Mouse (Mus musculus) liver, adult 2 months (tissue): ENCODE measurements around the gene Fuca1. TPM values are rescaled to one million over a fixed set of nuclear protein-coding genes. Genes with fewer than 3 reads are reported as not detected.
A peak's percentile ranks its signal among the peaks of the same experiment; 100 is the strongest.

Experiments used
- DNase-seq: peaks from one replicate; pipeline ENCODE4 v3.0.0-alpha.2; 2011; ENCODE audit warnings: low read depth, low spot score; ENCODE audit errors: extremely low read depth
- H3K27ac ChIP-seq: fragments of 200-500 bp; replicated peaks from 2 replicates; pipeline ENCODE4 v1.5.1; 2012; ENCODE audit warnings: low read depth, mild to moderate bottlenecking, control low read depth, inconsistent platforms, low read length; ENCODE audit not compliant: insufficient read depth
- H3K27me3 ChIP-seq: fragments of 200-500 bp; 2 replicates; pipeline ENCODE4 v1.6.1; 2012; ENCODE audit warnings: mild to moderate bottlenecking, moderate library complexity, low read length, inconsistent platforms; ENCODE audit not compliant: control insufficient read depth, insufficient read depth
- H3K36me3 ChIP-seq: fragments of 200-500 bp; 2 replicates; pipeline ENCODE4 v1.6.1; 2012; ENCODE audit warnings: low read length, inconsistent platforms; ENCODE audit not compliant: control insufficient read depth, insufficient read depth
- H3K4me1 ChIP-seq: fragments of 200-500 bp; 2 replicates; pipeline ENCODE4 v1.6.1; 2011; ENCODE audit warnings: low read length; ENCODE audit not compliant: control insufficient read depth, insufficient read depth
- H3K4me3 ChIP-seq: fragments of 200-500 bp; 2 replicates; pipeline ENCODE4 v1.5.1; 2011; ENCODE audit warnings: low read depth, mild to moderate bottlenecking, control low read depth, low read length, moderate library complexity; ENCODE audit not compliant: insufficient read depth
- H3K79me2 ChIP-seq: fragments of 200-500 bp; 2 replicates; pipeline ENCODE4 v1.6.1; 2012; ENCODE audit warnings: inconsistent platforms, mild to moderate bottlenecking, low read length, moderate library complexity; ENCODE audit not compliant: control insufficient read depth, insufficient read depth
- H3K9ac ChIP-seq: fragments of 200-500 bp; 2 replicates; pipeline ENCODE4 v1.6.1; 2012; ENCODE audit warnings: low read depth, mild to moderate bottlenecking, control low read depth, inconsistent platforms, low read length
- CTCF ChIP-seq: fragments of 200-500 bp; IDR thresholded peaks from 2 replicates; pipeline ENCODE4 v1.5.1; 2011; ENCODE audit warnings: low read depth, low read length, control low read depth
- POLR2A ChIP-seq: fragments of 200-500 bp; IDR thresholded peaks from 2 replicates; pipeline ENCODE4 v1.6.1; 2011; ENCODE audit warnings: low read length, control low read depth; ENCODE audit not compliant: insufficient read depth; ENCODE audit errors: extremely low read depth
- WGBS: fragments of 180-500 bp; shearing (Covaris S2); methylation state at CpG from one replicate; pipeline ENCODE4 v1.1.7; 2018; 5-methylcytosine and 5-hydroxymethylcytosine counted together
- polyA plus RNA-seq: library from polyadenylated mRNA; depleted of rRNA; stranded (reverse); fragments of >200 nt; gene quantifications from 2 replicates; pipeline ENCODE4 v1.2.3, GENCODE M21; 2012
- total RNA-seq: library from RNA; depleted of rRNA; stranded (reverse); fragments of >200 nt; gene quantifications from 2 replicates; pipeline ENCODE4 v1.2.3, GENCODE M21; 2014

Fuca1 gene
- total and polyA plus RNA-seq, 2 experiments, result 46.4 to 54.9 TPM

DNA sequence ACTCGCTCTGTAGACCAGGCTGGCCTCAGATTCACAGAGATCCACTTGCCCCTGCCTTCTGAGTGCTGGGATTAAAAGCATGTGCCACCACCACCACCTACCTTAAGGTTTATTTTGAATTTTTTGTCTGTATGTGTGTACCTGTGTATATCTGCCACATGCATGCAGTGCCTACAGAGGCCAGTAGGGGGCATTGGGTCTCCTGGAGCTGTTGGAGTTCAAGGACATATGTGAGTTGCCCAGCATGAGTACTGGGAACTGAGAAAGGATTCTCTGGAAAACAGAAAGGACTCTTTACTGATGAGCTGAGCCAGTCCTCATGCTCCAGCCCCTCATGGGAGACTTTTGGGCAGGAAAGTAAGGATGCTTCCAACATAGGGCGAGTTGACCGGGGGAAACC lies 31.0 kb downstream of the Fuca1 start:
- 98% methylated on average over 3 of the region's 3 CpGs for WGBS
- H3K36me3 ChIP-seq, result peaks cover 4% of the 10 kb centered on the region; the same call in 1 of the 2 replicates
- peaks cover 34% of the 10 kb centered on the region for H3K4me1 ChIP-seq
- H3K4me3 ChIP-seq, result no peak overlapping the region
- peak; percentile 36; the same call in 1 of the 2 replicates for TF ChIP-seq CTCF
- TF ChIP-seq POLR2A, result no peak
- peaks cover 7% of the 10 kb centered on the region; the same call in 1 of the 2 replicates for H3K79me2 ChIP-seq
- no peak overlapping the region for H3K27ac ChIP-seq
- H3K9ac ChIP-seq, result no peak overlapping the region
- DNase-seq, result no peak
- H3K27me3 ChIP-seq, result no peaks in the 10 kb centered on the region

DNA sequence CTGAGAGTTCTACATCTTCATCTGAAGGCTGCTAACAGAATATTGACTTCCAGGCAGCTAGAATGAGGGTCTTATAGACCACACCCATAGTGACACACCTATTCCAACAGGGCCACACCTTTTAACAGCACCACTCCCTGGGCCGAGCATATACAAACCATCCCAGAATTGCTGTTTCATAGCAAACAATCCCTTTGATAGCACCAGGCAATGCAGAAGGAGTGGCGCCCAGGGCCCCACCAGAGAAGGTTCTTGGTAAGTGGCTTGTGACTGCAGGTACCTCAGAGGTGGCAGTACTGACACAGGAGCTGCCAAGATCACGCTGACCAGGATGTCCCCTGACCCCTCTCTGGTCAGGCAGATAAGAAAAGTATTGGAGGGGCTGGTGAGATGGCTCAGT lies 32.6 kb downstream of the Fuca1 start:
- Histone ChIP-seq H3K36me3 (peaks cover 4% of the 10 kb centered on the region; the same call in 1 of the 2 replicates), H3K4me3 (no peak overlapping the region), H3K4me1 (peaks cover 41% of the 10 kb centered on the region), H3K27ac (no peak overlapping the region), H3K27me3 (no peaks in the 10 kb centered on the region), H3K79me2 (peaks cover 2% of the 10 kb centered on the region; the same call in 1 of the 2 replicates), H3K9ac (no peak overlapping the region)
- WGBS, result 77% methylated on average over 3 of the region's 3 CpGs
- no peak for TF ChIP-seq CTCF
- TF ChIP-seq POLR2A, result no peak
- no peak for DNase-seq

DNA sequence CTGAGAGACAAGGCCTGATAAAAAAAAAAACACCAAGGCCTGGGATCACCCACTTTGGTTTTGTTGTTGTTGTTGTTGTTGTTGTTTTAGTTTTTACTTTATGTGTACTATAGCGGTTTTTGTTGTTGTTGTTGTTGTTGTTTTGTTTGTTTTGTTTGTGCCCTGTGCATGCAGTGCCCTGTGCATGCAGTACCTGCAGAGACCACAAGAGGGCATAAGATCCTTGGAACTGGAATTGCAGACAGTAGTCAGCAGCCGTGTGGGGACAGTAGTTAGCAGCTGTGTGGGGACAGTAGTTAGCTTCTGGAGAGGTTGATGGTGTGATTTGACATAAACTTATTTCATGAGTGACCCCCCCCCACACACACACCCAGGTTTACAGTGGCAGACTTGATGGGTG lies 33.7 kb downstream of the Fuca1 start:
- TF ChIP-seq CTCF, result peak; percentile 84
- no peak for TF ChIP-seq POLR2A
- DNase-seq, result peak; percentile 66
- H3K79me2 ChIP-seq, result no peaks in the 10 kb centered on the region; the same call in 1 of the 2 replicates
- H3K36me3 ChIP-seq, result peaks cover 4% of the 10 kb centered on the region; the same call in 1 of the 2 replicates
- H3K27ac ChIP-seq, result no peak overlapping the region
- no peak overlapping the region for H3K9ac ChIP-seq
- H3K4me1 ChIP-seq, result peaks cover 41% of the 10 kb centered on the region
- WGBS, result 9% methylated on average over 2 of the region's 2 CpGs
- H3K4me3 ChIP-seq, result no peak overlapping the region
- no peaks in the 10 kb centered on the region for H3K27me3 ChIP-seq

DNA sequence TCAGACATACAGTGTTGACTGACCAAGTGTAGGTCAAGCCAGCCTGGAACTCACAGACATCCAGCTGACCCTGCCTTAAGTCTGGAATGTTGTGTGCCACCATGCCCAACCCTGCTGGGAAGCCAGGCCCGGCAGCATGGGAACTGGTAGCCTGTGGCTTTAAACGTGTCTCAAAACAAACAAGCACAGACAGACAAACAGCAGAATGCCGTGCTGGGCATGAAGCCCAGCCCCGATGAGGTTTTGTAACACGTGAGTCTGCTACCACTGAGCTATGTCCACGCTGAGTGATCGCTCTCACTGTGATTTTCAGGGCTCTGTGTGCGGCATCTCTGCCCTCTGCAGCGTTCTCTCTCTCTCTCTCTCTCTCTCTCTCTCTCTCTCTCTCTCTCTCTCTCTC lies 35.4 kb downstream of the Fuca1 start:
- WGBS, result 23% methylated on average over 9 of the region's 9 CpGs
- peak; percentile 93 for DNase-seq
- Histone ChIP-seq H3K4me3 (no peak overlapping the region), H3K9ac (peak overlapping the region; percentile 53), H3K27ac (peak overlapping the region; percentile 80), H3K27me3 (no peaks in the 10 kb centered on the region), H3K36me3 (peaks cover 4% of the 10 kb centered on the region; the same call in 1 of the 2 replicates), H3K79me2 (no peaks in the 10 kb centered on the region), H3K4me1 (peaks cover 37% of the 10 kb centered on the region)
- TF ChIP-seq CTCF (no peak), POLR2A (no peak)

DNA sequence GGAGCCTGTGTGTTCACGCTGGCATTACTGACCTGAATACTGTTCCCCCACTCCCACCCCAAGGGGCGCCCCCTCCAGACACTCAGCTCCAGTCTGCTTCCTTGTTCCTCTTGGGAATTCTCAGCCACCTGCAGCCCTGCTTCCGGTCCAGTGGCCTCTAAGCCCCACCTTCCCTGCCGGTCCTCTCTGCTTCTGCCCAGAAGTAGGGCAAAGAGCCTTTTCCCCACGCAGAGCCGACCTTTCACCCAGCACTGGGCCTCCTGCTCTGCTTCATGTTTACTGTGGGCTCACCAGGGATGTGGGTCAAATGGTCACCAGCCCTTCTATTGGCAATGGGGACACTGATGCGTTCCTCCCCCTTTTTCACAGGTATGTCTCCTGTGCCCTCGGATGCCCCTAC lies 37.8 kb downstream of the Fuca1 start:
- H3K9ac ChIP-seq, result no peak overlapping the region
- H3K27ac ChIP-seq, result peak overlapping the region; percentile 91
- no peaks in the 10 kb centered on the region for H3K27me3 ChIP-seq
- no peak for TF ChIP-seq POLR2A
- no peak for TF ChIP-seq CTCF
- H3K36me3 ChIP-seq, result peaks cover 5% of the 10 kb centered on the region; the same call in 1 of the 2 replicates
- peak; percentile 98 for DNase-seq
- WGBS, result 24% methylated on average over 8 of the region's 8 CpGs
- no peaks in the 10 kb centered on the region for H3K79me2 ChIP-seq
- no peak overlapping the region for H3K4me3 ChIP-seq
- peaks cover 40% of the 10 kb centered on the region for H3K4me1 ChIP-seq

DNA sequence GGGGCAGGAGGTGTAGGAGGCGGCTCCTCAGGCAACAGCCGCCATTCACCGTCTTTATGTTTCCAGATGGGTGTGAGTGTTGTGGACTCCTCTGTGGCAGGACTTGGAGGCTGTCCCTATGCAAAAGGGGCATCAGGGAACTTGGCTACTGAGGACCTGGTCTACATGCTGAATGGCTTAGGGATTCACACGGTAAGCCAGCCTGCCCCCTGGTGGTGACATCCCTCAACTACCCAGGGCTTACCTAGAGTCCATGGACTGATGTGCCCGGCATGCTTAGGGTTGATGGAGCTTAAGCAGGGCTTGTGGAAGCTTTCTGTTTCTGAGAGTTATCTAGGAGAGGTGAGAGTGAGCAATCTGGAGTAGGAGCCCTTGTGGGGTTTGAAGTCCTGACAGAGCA lies 40.2 kb downstream of the Fuca1 start:
- peak overlapping the region; percentile 4; the same call in 1 of the 2 replicates for H3K27ac ChIP-seq
- no peak for TF ChIP-seq POLR2A
- peak; percentile 96 for TF ChIP-seq CTCF
- peak; percentile 75 for DNase-seq
- H3K79me2 ChIP-seq, result no peaks in the 10 kb centered on the region
- no peaks in the 10 kb centered on the region for H3K27me3 ChIP-seq
- H3K4me3 ChIP-seq, result no peak overlapping the region
- no peak overlapping the region for H3K9ac ChIP-seq
- peaks cover 31% of the 10 kb centered on the region for H3K4me1 ChIP-seq
- peaks cover 4% of the 10 kb centered on the region; the same call in 1 of the 2 replicates for H3K36me3 ChIP-seq
- 31% methylated on average over 5 of the region's 5 CpGs for WGBS
